Mouse (Mus musculus) erythroblast, embryonic 14.5 days (primary cell): ENCODE data around the gene Tecpr2.

ENCODE experiments used
- GATA1 ChIP-seq: IDR thresholded peaks from 2 replicates; pipeline ENCODE4 v1.6.1; 2012; ENCODE audit warnings: low read length, inconsistent platforms, mixed read lengths
- TAL1 ChIP-seq: IDR thresholded peaks from 3 replicates; pipeline ENCODE4 v1.6.1; 2012; ENCODE audit warnings: low read length, inconsistent platforms, mixed read lengths

GRCm38 (mm10) chr12:110977896-110978606 lies 89.0 kb downstream of the Tecpr2 start:
- TF ChIP-seq TAL1: no peak
- TF ChIP-seq GATA1: no peak
